Mouse (Mus musculus) lung, embryonic 15.5 days (tissue): Measurements from ENCODE around the gene Bicd1. TPM values are rescaled to one million over a fixed set of nuclear protein-coding genes. Genes with fewer than 3 reads are reported as not detected.

Experiments used
- ATAC-seq: fragments of 200-750 bp; cut with Nextera tagmentation; 2 replicates; pipeline ENCODE4 v1.8.0; 2017; ENCODE audit warnings: moderate number of reproducible peaks, borderline replicate concordance; ENCODE audit not compliant: low FRiP score, low TSS enrichment; ENCODE audit errors: extremely low read depth
- H3K27ac ChIP-seq: fragments of 300-500 bp; sonication (generic); 2 replicates; pipeline ENCODE4 v1.5.1; 2015; ENCODE audit warnings: moderate library complexity, mild to moderate bottlenecking, inconsistent platforms
- H3K27me3 ChIP-seq: fragments of 300-500 bp; sonication (generic); 2 replicates; pipeline ENCODE4 v1.6.1; 2015; ENCODE audit warnings: inconsistent platforms
- H3K36me3 ChIP-seq: fragments of 300-500 bp; sonication (generic); 2 replicates; pipeline ENCODE4 v1.6.1; 2015; ENCODE audit warnings: inconsistent platforms
- H3K4me1 ChIP-seq: fragments of 300-500 bp; sonication (generic); 2 replicates; pipeline ENCODE4 v1.6.1; 2015; ENCODE audit warnings: inconsistent platforms
- H3K4me2 ChIP-seq: fragments of 300-500 bp; sonication (generic); 2 replicates; pipeline ENCODE4 v1.6.1; 2015; ENCODE audit warnings: inconsistent platforms, mild to moderate bottlenecking, moderate library complexity
- H3K4me3 ChIP-seq: fragments of 300-500 bp; sonication (generic); 2 replicates; pipeline ENCODE4 v1.5.1; 2015; ENCODE audit warnings: mild to moderate bottlenecking, inconsistent platforms
- H3K9ac ChIP-seq: fragments of 300-500 bp; sonication (generic); 2 replicates; pipeline ENCODE4 v1.6.1; 2015; ENCODE audit warnings: inconsistent platforms
- H3K9me3 ChIP-seq: fragments of 300-500 bp; sonication (generic); 2 replicates; pipeline ENCODE4 v1.6.1; 2016; ENCODE audit warnings: inconsistent platforms
- WGBS: fragments of 180-500 bp; shearing (Covaris S2); methylation state at CpG from one replicate; pipeline ENCODE4 v1.1.7; 2015; 5-methylcytosine and 5-hydroxymethylcytosine counted together
- microRNA-seq: library from miRNA; unstranded; fragments of <30 nt; microRNA quantifications from one replicate; pipeline ENCODE4, GENCODE M21; 2016
- polyA plus RNA-seq: library from polyadenylated mRNA; unstranded; fragments of >200 nt; fragmentation: Nextera tagmentation; extraction: Ambion mirVana; gene quantifications from 2 replicates; pipeline ENCODE4 v1.2.1, GENCODE M21; 2015

Gene Bicd1
- polyA plus RNA-seq, 1 experiment from 2014 or later, result 7.7 TPM

GRCm38 (mm10) chr6:149580053-149580452 lies 171.4 kb downstream of the Bicd1 start:
- Histone ChIP-seq H3K4me3 (no peak overlapping the region), H3K36me3 (no peaks in the 10 kb centered on the region), H3K9ac (no peak overlapping the region), H3K27ac (no peak overlapping the region), H3K4me2 (no peak overlapping the region), H3K9me3 (peaks cover 6% of the 10 kb centered on the region; the same call in 1 of the 2 replicates), H3K4me1 (no peaks in the 10 kb centered on the region), H3K27me3 (no peaks in the 10 kb centered on the region)
- ATAC-seq, result no peak

GRCm38 (mm10) chr6:149585708-149586504 lies 177.2 kb downstream of the Bicd1 start:
- WGBS, result 91% methylated on average over 7 of the region's 7 CpGs
- no peak for ATAC-seq
- Histone ChIP-seq H3K9me3 (peaks cover 10% of the 10 kb centered on the region; the same call in 1 of the 2 replicates), H3K4me1 (no peaks in the 10 kb centered on the region), H3K27ac (no peak overlapping the region), H3K4me3 (no peak overlapping the region), H3K36me3 (no peaks in the 10 kb centered on the region), H3K27me3 (no peaks in the 10 kb centered on the region), H3K9ac (no peak overlapping the region), H3K4me2 (no peak overlapping the region)

Small RNA genes lying within 50 kb of the gene (microRNA-seq; reads per million reads assigned to microRNA genes)
- not detected for gene Gm24307

Other genes with a start within 250 kb of the Bicd1 start
- gene Amn1, start 220.2 kb upstream of the Bicd1 start, polyA plus RNA-seq, result 28.2 TPM in 2 replicates
- 38.4 and 44.8 TPM in 2 replicates for gene Resf1, start 99.5 kb upstream of the Bicd1 start, polyA plus RNA-seq